Mouse (Mus musculus): ENCODE measurements around the gene Rnf121. TPM values are rescaled to one million over a fixed set of nuclear protein-coding genes. Genes with fewer than 3 reads are reported as not detected.
"Not testable (repeated sequence)": the region's sequence is repeated elsewhere in the genome, so short reads cannot be mapped to it uniquely, and the experiment has no call there.

Gene Rnf121
- polyA plus RNA-seq, 1 experiment = 48.4 TPM

DNA sequence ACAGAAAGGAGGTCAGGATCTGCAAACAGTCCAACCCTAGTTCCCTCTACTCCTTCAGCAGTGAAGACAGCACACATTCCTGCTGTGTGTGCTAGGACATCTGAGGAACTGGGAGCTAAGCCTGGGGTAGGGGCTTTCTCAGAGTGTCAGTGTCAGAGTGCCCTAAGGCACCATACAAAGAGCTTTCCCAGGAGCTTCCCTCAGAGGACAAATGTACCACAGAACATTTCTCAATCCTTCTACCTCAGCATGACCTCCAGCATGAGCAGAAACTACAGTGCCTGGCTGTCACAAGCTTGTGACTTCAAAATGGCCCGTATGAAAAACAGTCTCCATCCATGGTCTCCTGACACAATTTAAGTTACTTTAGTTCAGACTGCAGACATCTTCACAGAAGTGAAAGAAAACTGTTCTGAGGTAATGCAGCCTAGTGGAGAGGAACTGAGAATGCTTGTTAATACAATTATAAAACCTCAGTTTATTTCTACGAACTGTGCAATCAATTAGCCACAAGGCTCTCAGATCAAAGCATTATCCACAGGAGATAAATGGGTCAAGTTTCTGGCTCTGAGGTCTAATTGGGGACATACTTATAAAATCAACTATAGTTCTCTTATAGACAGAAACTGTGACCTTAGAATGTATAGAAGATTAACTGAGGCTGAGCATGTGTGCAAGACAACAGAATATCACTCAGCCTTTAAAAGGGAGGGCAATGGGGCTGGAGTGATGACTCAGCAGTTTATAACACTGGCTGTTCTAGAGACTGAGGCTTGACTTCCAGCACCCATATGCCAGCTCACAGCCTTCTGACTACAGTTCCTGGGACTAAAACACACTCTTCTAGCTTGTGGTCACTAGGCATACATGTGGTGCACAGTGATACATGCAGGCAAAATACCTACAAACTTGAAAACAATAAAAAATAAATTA is 39.8 kb downstream of the Rnf121 start:
- no peaks in the 10 kb centered on the region for H3K4me1 ChIP-seq (ENCODE audit: control insufficient read depth, insufficient read depth, low read length)
- no peak for TF ChIP-seq POLR2A (IDR thresholded peaks at IDR 0.05; ENCODE audit: low read depth, low read length)
- no peak for TF ChIP-seq CTCF (IDR thresholded peaks at IDR 0.05; ENCODE audit: borderline replicate concordance, insufficient read depth, low read length)
- H3K4me3 ChIP-seq (ENCODE audit: insufficient read depth, low read length) = no peak overlapping the region
- no peak overlapping the region for H3K27ac ChIP-seq (ENCODE audit: insufficient read depth, low read length)

DNA sequence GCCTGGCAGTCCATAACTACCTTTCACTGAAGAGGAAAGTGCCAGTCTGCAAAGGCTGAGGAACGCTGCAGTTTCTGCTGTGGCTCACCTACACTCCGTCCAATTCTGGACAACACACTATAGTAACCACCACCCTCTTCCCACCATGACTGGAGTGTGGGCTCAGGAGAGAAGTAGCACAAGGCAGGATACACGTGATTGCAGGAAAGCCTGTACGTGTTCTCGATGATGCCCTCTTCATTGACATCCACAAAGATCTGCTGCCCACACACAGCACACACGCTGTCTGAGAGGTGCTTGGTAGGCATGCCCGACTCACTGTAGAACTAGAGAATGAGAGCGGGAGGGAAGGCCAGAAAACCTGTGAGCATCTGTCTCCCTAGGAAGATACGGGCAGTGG is 41.4 kb downstream of the Rnf121 start:
- TF ChIP-seq POLR2A (IDR thresholded peaks at IDR 0.05; ENCODE audit: low read depth, low read length) = no peak
- TF ChIP-seq CTCF (IDR thresholded peaks at IDR 0.05; ENCODE audit: borderline replicate concordance, insufficient read depth, low read length) = no peak
- Histone ChIP-seq H3K4me3 (ENCODE audit: insufficient read depth, low read length) (no peak overlapping the region), H3K27ac (ENCODE audit: insufficient read depth, low read length) (no peak overlapping the region), H3K4me1 (ENCODE audit: control insufficient read depth, insufficient read depth, low read length) (no peaks in the 10 kb centered on the region)

GRCm38 (mm10) chr7:102020934-102021333 is 44.3 kb downstream of the Rnf121 start:
- H3K4me3 ChIP-seq (ENCODE audit: insufficient read depth, low read length); H3K4me1 ChIP-seq (ENCODE audit: control insufficient read depth, insufficient read depth, low read length); H3K27ac ChIP-seq (ENCODE audit: insufficient read depth, low read length): not testable (repeated sequence)

DNA sequence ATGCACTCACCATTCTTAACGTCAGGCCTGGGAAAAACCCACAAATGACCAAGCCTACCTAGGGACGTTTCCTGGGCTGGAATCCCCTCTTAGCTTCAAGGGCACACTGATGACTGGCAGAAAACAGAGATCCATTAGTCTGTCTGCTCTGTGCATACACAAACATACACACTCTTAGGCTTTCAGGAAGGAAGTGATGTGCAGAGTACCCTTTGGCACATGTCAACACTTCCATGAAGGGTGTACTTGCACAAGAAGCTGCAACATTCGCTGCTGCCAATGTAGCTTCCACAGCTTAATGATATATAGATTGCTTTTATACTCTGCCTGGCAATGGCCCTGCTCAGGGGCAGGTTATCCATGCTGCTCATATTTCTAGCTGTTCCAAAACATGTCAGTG is 45.9 kb downstream of the Rnf121 start:
- Histone ChIP-seq H3K4me3 (ENCODE audit: insufficient read depth, low read length) (no peak overlapping the region), H3K27ac (ENCODE audit: insufficient read depth, low read length) (no peak overlapping the region), H3K4me1 (ENCODE audit: control insufficient read depth, insufficient read depth, low read length) (no peaks in the 10 kb centered on the region)
- TF ChIP-seq POLR2A (IDR thresholded peaks at IDR 0.05; ENCODE audit: low read depth, low read length) (no peak), CTCF (IDR thresholded peaks at IDR 0.05; ENCODE audit: borderline replicate concordance, insufficient read depth, low read length) (no peak)

GRCm38 (mm10) chr7:102018590-102018989 is 46.7 kb downstream of the Rnf121 start, which contains the start of gene Il18bp:
TSS of gene Il18bp (minus strand) at chr7:102018690.
- TF ChIP-seq CTCF (IDR thresholded peaks at IDR 0.05; ENCODE audit: borderline replicate concordance, insufficient read depth, low read length) = no peak
- TF ChIP-seq POLR2A (IDR thresholded peaks at IDR 0.05; ENCODE audit: low read depth, low read length) = no peak
- no peak within 1 kb of the TSS for H3K27ac ChIP-seq (ENCODE audit: insufficient read depth, low read length)

DNA sequence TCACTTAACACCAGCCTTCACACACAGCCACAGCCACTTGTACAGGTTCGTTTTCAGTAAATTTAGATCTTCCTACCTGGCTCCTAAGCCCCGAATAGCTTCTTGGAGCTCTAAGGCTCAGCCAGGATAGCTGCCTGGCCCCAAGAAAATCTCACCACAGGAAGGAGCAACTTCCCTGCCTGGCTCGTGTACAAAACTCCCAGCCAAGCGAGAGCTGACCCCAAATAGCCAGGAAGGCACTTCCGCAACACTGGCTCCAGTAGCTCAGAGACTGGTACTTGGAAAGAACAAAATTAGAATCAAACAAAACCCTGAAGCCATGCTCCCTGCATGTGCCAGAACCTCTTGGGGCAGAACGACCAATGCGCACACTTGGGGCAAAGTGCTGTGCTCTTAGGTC is 47.2 kb downstream of the Rnf121 start:
- TF ChIP-seq CTCF (IDR thresholded peaks at IDR 0.05; ENCODE audit: borderline replicate concordance, insufficient read depth, low read length) (no peak), POLR2A (IDR thresholded peaks at IDR 0.05; ENCODE audit: low read depth, low read length) (no peak)
- no peak overlapping the region for H3K27ac ChIP-seq (ENCODE audit: insufficient read depth, low read length)

More at GRCm38 (mm10) chr7:102018590-102018989, 46.7 kb downstream of the Rnf121 start, which contains the start of gene Il18bp:
- no peak within 1 kb of the TSS for H3K4me3 ChIP-seq (ENCODE audit: insufficient read depth, low read length)
- no peaks in the 10 kb centered on the region for H3K4me1 ChIP-seq (ENCODE audit: control insufficient read depth, insufficient read depth, low read length)

GRCm38 (mm10) chr7:102017452-102017851 is 47.8 kb downstream of the Rnf121 start:
- TF ChIP-seq CTCF (IDR thresholded peaks at IDR 0.05; ENCODE audit: borderline replicate concordance, insufficient read depth, low read length) = no peak
- no peak for TF ChIP-seq POLR2A (IDR thresholded peaks at IDR 0.05; ENCODE audit: low read depth, low read length)
- H3K27ac ChIP-seq (ENCODE audit: insufficient read depth, low read length) = no peak overlapping the region
- H3K4me1 ChIP-seq (ENCODE audit: control insufficient read depth, insufficient read depth, low read length) = no peaks in the 10 kb centered on the region
- no peak overlapping the region for H3K4me3 ChIP-seq (ENCODE audit: insufficient read depth, low read length)

More for the DNA sequence above, 47.2 kb downstream of the Rnf121 start:
- H3K4me3 ChIP-seq (ENCODE audit: insufficient read depth, low read length) = no peak overlapping the region
- H3K4me1 ChIP-seq (ENCODE audit: control insufficient read depth, insufficient read depth, low read length) = no peaks in the 10 kb centered on the region

- TF ChIP-seq POLR2A (IDR thresholded peaks at IDR 0.05; ENCODE audit: low read depth, low read length) = no peak
- no peak for TF ChIP-seq CTCF (IDR thresholded peaks at IDR 0.05; ENCODE audit: borderline replicate concordance, insufficient read depth, low read length)
- H3K4me3 ChIP-seq (ENCODE audit: insufficient read depth, low read length) = no peak overlapping the region
- H3K27ac ChIP-seq (ENCODE audit: insufficient read depth, low read length) = no peak overlapping the region
- H3K4me1 ChIP-seq (ENCODE audit: control insufficient read depth, insufficient read depth, low read length) = no peaks in the 10 kb centered on the region
Measured at GRCm38 (mm10) chr7:102016936-102017335, 48.3 kb downstream of the Rnf121 start.

DNA sequence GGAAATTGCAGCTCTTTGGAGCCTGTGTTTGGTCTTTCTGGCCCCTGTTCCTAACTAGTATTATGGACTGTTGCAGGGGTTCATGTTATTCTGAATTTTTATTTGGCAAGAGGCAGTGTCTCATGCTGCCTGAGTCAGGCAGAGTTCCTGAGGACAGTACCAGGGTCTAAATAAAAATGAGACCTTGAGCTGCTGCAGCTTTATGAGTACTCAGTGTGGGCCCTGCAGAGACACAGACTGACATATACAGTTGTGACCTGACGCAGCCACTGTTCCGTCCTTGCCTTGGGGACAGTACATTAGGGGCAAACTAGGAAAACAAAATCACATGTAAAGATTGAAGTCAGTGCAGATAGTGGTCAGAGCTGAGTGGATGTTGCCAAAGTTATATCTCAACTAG is 50.3 kb downstream of the Rnf121 start:
- TF ChIP-seq POLR2A (IDR thresholded peaks at IDR 0.05; ENCODE audit: low read depth, low read length) (no peak), CTCF (IDR thresholded peaks at IDR 0.05; ENCODE audit: borderline replicate concordance, insufficient read depth, low read length) (no peak)
- no peaks in the 10 kb centered on the region for H3K4me1 ChIP-seq (ENCODE audit: control insufficient read depth, insufficient read depth, low read length)
- no peak overlapping the region for H3K27ac ChIP-seq (ENCODE audit: insufficient read depth, low read length)
- no peak overlapping the region for H3K4me3 ChIP-seq (ENCODE audit: insufficient read depth, low read length)

GRCm38 (mm10) chr7:102013416-102013815 is 51.9 kb downstream of the Rnf121 start:
- Histone ChIP-seq H3K4me1 (ENCODE audit: control insufficient read depth, insufficient read depth, low read length) (no peaks in the 10 kb centered on the region), H3K4me3 (ENCODE audit: insufficient read depth, low read length) (no peak overlapping the region), H3K27ac (ENCODE audit: insufficient read depth, low read length) (no peak overlapping the region)
- no peak for TF ChIP-seq CTCF (IDR thresholded peaks at IDR 0.05; ENCODE audit: borderline replicate concordance, insufficient read depth, low read length)
- TF ChIP-seq POLR2A (IDR thresholded peaks at IDR 0.05; ENCODE audit: low read depth, low read length) = no peak
